Mouse (Mus musculus) cerebellum, adult 2 months (tissue): ENCODE measurements around the gene Nelfb.

ENCODE experiments used
- CTCF ChIP-seq: fragments of 200-500 bp; IDR thresholded peaks from 2 replicates; pipeline ENCODE4 v1.5.1; 2011; ENCODE audit warnings: low read depth, mild to moderate bottlenecking, control low read depth, low read length, moderate library complexity, borderline replicate concordance; ENCODE audit not compliant: insufficient read depth
- POLR2A ChIP-seq: fragments of 200-500 bp; IDR thresholded peaks from 2 replicates; pipeline ENCODE4 v1.6.1; 2011; ENCODE audit warnings: low read length, control low read depth, borderline replicate concordance; ENCODE audit not compliant: insufficient read depth

DNA sequence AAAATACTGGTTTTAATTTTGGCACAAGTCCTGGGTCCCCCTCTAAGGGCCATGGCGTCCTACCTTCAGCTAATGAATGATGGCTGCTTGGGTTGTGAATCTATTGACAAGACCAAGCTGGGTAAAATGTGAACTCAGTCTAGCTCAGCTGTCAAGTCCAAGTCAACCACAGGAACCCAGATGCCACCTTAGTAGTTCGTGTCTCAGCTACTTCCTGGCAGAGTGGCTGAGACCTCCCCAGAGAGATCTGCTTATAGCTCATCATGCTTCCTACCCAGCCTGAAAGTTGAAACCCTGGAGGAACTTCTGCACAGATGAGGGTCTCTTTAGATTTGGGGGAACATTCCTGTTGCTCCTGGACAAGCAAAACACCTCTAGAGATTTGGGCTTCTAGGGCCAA is 28.0 kb downstream of the Nelfb start:
- TF ChIP-seq CTCF (no peak), POLR2A (no peak)
